8 mouse cellular contexts compared by ENCODE assay signal in the genomic region with DNA sequence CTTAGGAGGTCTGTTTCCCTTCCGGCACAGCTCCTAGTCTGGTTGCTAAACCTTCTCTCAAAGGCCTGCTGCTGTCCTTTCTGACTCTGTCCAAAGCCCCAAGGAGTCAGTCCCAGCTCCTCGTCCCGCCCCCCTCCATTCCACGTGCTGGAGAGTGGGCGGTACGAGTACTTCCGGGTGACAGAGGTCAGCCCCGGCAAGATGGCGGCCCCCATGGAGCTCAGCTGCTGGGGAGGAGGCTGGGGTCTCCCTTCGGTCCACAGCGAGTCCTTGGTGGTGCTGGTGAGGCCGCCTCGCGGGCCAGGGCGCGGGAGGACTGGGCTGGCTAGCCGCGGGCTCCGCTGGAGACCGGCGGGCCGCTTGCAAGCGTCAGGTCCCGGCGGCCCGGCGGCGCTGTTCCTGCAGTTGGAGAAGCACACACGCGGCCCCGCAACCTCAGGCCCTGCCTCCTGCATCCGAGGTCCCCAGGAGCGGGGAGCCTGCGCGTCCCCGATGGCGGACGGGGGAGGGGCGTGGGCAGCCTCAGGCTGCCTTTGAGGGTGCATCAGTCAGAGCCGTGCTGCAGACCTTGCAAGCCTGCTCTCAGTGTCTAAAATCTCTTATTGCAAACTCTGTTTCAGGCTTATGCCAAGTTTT. TPM values are rescaled to one million over a fixed set of nuclear protein-coding genes. Genes with fewer than 3 reads are reported as not detected.
A peak's percentile ranks its signal among the peaks of the same experiment; 100 is the strongest.
DNase-seq lines count a peak whose midpoint lies in the region; ATAC-seq and TF ChIP-seq lines count a peak whose summit lies in the region.

A gene (plus strand): TSS at position 175 of the 636 bp plus-strand sequence.

- WGBS in forebrain, embryonic 15.5 days = 3% methylated on average over 39 of the region's 40 CpGs
- 2% methylated on average over 40 of the region's 40 CpGs for WGBS in neural tube, embryonic 14.5 days

- H3K36me3 ChIP-seq in forebrain, embryonic 15.5 days = peaks cover 25% of the 10 kb centered on the region
- H3K36me3 ChIP-seq in neural tube, embryonic 14.5 days (ENCODE audit: control insufficient read depth, insufficient read depth, low read length) = peaks cover 17% of the 10 kb centered on the region
- H3K36me3 ChIP-seq in testis, adult 2 months (ENCODE audit: control insufficient read depth, insufficient read depth, low read length) = no peaks in the 10 kb centered on the region

- peak; percentile 83 for DNase-seq in ES-CJ7 (ENCODE audit: low read depth, low spot score)
- DNase-seq in cerebellum, adult 11 months = peak; percentile 81
- DNase-seq in heart, postnatal 25 days (ENCODE audit: low spot score) = peak; percentile 61
- DNase-seq in layer of hippocampus, adult 18-20 months (ENCODE audit: low spot score in 2 of 2) = peak; percentile 75 to 88
- DNase-seq in lung, adult 18-20 months = peak; percentile 82

- no peaks in the 10 kb centered on the region for H3K9me3 ChIP-seq in forebrain, embryonic 15.5 days
- H3K9me3 ChIP-seq in neural tube, embryonic 14.5 days (ENCODE audit: control insufficient read depth, low read length) = no peaks in the 10 kb centered on the region

- no peaks in the 10 kb centered on the region for H3K27me3 ChIP-seq in forebrain, embryonic 15.5 days
- H3K27me3 ChIP-seq in neural tube, embryonic 14.5 days (ENCODE audit: control insufficient read depth, insufficient read depth, low read length) = no peaks in the 10 kb centered on the region
- no peaks in the 10 kb centered on the region for H3K27me3 ChIP-seq in testis, adult 2 months (ENCODE audit: control insufficient read depth, insufficient read depth, low read length)

- H3K4me1 ChIP-seq in forebrain, embryonic 15.5 days = peaks cover 8% of the 10 kb centered on the region
- peaks cover 10% of the 10 kb centered on the region for H3K4me1 ChIP-seq in neural tube, embryonic 14.5 days (ENCODE audit: control insufficient read depth, insufficient read depth, low read length)
- H3K4me1 ChIP-seq in testis, adult 2 months (ENCODE audit: control insufficient read depth, insufficient read depth, low read length) = peaks cover 7% of the 10 kb centered on the region; the same call in 1 of the 2 replicates

- peak within 1 kb of the TSS; percentile 82 for H3K4me3 ChIP-seq in forebrain, embryonic 15.5 days
- H3K4me3 ChIP-seq in neural tube, embryonic 14.5 days (ENCODE audit: low read depth, low read length) = peak within 1 kb of the TSS; percentile 97
- peak within 1 kb of the TSS; percentile 99 for H3K4me3 ChIP-seq in testis, adult 2 months (ENCODE audit: control insufficient read depth, low read depth, low read length)

- TF ChIP-seq POLR2A in testis, adult 2 months (IDR thresholded peaks at IDR 0.05; ENCODE audit: control insufficient read depth, low read depth, low read length) = peak; percentile 72

- intact Hi-C loops in heart, postnatal 25 days (cut with DNase I) = no loop called here

- ATAC-seq in forebrain, embryonic 15.5 days (replicated peaks) = peak; percentile 99
- ATAC-seq in neural tube, embryonic 14.5 days (ENCODE audit: low read depth) = peak; percentile 99

- H3K4me2 ChIP-seq in forebrain, embryonic 15.5 days (replicated peaks) = peak within 1 kb of the TSS; percentile 56
- peak within 1 kb of the TSS; percentile 81 for H3K4me2 ChIP-seq in neural tube, embryonic 14.5 days (ENCODE audit: low read depth, low read length)

- peak within 1 kb of the TSS; percentile 75 for H3K9ac ChIP-seq in forebrain, embryonic 15.5 days (replicated peaks)
- H3K9ac ChIP-seq in neural tube, embryonic 14.5 days (replicated peaks; ENCODE audit: low read depth, low read length) = peak within 1 kb of the TSS; percentile 81

- H3K27ac ChIP-seq in forebrain, embryonic 15.5 days (replicated peaks) = peak within 1 kb of the TSS; percentile 79
- H3K27ac ChIP-seq in neural tube, embryonic 14.5 days (ENCODE audit: low read depth, low read length) = peak within 1 kb of the TSS; percentile 85
- peak within 1 kb of the TSS; percentile 91 for H3K27ac ChIP-seq in testis, adult 2 months (ENCODE audit: control insufficient read depth, insufficient read depth, low read depth, low read length)

- TF ChIP-seq CTCF in testis, adult 2 months (IDR thresholded peaks at IDR 0.05; ENCODE audit: control insufficient read depth, insufficient read depth, insufficient replicate concordance, low read depth, low read length) = no peak

RNA-seq across cellular contexts. Expression of the gene that starts here (rescaled TPM):
- 4.2 and 4.5 TPM in 2 replicates for polyA plus RNA-seq in forebrain, embryonic 15.5 days (2015; fragmentation: Nextera tagmentation; extraction: Ambion mirVana)
- total RNA-seq in heart, postnatal 25 days (2021) = 1 to 10 TPM; 7.7 to 7.8 TPM
- 10 to 100 TPM; 28.3 to 31.3 TPM for total RNA-seq in layer of hippocampus, adult 18-20 months (2021)
- polyA plus RNA-seq in neural tube, embryonic 14.5 days (2014; fragmentation: Nextera tagmentation; extraction: Ambion mirVana) = 6.9 and 9.0 TPM in 2 replicates
- polyA plus RNA-seq in testis, adult 2 months (2012; rRNA removed) = 3.2 and 4.3 TPM in 2 replicates

Comparison
In these comparisons a context has a peak if more than half of its experiments do, and no peak if none do; other contexts are left out.
1. Peak in every context shown above with its lines: DNase-seq, ATAC-seq, H3K4me3 ChIP-seq and H3K27ac ChIP-seq.